Mouse (Mus musculus) urinary bladder, postnatal 10 days (tissue): ENCODE results near the gene Speg.

Source experiments
- DNase-seq: peaks from one replicate; pipeline ENCODE4 v3.0.0; 2022; ENCODE audit warnings: low spot score

The Speg gene

GRCm38 (mm10) chr1:75393846-75394245 is 18.7 kb downstream of the Speg start:
- DNase-seq = no peak

GRCm38 (mm10) chr1:75398761-75399402 is 23.8 kb downstream of the Speg start:
- DNase-seq = no peak

DNA sequence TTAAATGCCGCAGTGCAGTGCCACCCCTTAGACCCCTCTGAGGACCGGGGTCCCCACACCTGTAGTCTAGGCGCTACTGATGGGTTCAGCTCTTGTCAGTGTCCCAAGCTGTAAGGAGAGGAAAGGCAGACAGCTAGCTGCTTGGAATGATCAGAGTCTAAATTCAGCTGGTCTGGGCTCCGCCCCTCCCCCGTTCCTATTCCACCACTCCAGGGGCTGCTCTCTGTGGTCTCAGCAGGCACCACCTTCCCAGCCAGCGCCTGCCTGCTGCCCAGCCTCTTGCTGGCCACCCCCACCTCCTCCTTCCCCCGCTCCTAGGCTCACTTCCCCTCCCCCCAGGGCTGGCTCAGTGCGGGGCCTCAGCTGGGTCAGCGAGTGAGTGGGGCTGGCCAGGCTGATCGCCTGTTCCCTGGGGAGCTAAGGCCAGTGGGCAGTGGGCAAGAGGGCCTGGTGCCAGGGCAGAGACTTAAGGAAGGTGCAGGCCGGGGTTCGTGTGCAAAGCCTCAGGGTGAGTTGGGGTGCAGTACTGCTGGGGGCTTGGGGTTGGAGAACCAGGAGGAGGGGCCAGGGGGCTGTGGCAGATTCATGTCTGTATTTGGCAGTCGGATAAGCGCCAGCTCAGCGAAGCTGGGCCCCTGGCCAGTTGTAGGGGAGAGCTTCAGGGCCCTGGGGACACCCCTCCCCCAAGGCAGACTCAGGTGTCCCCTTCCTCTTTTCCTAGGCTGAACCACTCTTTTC is 24.8 kb downstream of the Speg start:
- no peak for DNase-seq

DNA sequence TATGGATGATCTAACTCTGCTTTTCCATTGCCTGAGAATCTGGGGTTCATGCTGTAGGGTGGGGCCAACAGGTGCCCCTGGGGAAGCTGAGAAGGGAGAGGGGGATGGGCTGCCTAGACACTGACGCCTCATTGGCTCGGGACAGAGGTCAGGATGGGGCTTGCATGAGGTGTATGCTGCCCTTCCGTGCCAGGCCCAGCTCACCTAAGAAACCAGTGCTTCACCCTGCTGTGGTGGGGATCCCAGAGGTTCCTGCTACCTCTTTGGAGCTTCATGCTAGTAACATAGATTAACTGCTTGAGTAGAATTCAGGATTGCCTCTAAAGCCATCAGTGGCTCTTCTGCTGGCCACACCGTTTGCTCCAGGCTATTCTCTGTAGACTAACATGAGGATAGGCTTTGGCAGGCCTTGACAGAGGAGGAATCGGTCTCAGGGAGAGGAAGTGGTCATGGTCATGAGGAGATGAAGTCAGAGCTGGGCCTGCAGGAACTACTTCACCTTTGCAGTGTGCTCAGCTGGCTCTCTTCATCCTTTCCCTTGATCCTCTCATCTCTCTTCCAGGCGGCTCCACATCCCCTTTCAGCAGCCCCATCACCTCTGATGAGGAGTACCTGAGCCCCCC is 25.5 kb downstream of the Speg start:
- DNase-seq = no peak

DNA sequence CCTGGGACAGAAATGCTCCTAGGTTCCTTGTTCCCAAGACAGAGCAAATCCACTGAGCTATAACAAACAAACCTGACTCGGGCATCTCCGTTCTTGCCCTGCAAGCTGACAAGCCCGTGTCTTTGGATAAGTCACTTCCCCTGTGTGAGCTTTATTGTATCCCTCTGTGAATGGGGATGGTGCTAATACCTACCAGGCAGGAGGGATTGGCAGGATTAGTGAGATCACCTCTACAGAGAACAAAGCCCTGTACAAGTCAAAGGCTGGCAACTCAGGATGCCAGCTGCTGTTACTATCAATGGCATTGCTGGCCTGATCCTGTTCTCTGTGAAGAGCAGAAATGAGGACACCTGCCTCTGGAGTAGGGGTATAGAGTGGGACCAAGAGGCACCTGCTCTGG is 30.4 kb downstream of the Speg start:
- no peak for DNase-seq

DNA sequence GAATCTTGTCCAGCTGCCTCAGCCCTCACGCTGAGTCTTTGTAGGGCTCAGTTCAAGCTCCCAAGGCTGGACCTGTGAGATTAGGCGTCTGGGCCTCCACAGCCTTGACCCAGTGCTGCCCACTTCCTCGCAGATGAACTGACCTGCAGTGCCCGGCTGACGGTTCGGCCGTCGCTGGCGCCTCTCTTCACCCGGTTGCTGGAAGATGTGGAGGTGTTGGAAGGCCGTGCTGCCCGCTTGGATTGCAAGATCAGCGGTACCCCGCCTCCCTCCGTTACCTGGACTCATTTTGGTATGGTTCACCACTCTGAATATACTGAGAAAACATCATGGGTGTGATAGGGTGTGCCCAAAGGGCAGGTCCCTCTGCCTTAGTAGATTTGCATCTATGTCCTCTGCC is 31.1 kb downstream of the Speg start:
- DNase-seq = no peak

DNA sequence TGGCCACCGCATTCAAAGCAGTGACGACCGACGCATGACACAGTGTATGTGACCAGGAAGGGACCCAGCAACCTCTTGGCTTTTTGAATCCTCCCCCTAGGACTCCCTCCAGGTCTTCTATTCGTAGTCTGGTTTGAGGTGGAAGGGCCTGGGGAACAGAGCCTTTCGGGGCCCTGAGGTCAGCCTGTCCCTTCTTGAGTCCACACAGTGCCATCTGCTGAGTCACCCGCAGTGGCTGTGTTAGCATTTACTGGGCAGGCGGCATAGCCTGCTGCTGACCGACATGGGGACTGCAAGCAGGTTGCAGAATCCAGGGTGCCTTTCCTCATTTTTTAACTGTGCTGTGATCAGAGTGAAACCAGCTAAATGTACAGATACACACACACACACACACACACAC is 32.0 kb downstream of the Speg start:
- no peak for DNase-seq

DNA sequence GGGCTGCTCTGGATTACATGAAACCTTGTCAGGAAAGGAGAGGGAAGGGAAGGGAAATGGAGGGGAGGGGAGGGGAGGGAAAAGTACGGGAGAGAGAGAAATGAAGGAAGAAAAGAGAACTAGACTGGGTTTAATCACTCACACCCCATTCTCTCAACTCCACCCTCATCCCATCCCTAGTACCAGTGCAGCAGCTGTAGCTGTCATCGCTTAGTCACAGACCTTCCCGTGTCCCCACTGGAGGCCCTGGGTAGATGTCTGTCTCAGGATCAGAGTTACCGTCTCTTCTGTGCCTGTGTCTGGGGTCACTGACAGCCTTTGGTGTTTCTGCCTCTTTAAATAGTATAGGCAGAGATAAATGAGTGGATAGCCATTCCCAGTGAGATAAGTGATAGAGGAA is 33.1 kb downstream of the Speg start:
- DNase-seq = no peak

- DNase-seq = no peak
Measured at GRCm38 (mm10) chr1:75409950-75410349, 34.9 kb downstream of the Speg start.

DNA sequence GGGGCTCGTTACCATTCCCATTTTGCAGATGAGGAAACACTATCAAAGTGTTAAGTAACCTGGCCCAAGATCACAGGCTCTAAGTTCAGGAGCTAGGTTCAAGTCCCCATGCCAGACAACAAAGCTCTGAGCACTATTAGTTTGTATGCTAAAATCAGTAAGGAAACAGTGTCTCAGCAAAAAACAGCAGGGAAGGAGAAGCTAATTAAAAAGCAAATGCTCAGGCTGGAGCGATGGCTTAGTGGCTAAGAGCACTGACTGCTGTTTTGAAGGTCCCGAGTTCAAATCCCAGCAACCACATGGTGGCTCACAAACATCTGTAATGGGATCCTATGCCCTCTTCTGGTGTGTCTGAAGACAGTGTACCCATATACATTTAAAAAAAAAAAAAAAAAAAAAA is 37.1 kb downstream of the Speg start:
- no peak for DNase-seq

GRCm38 (mm10) chr1:75413749-75414148 is 38.7 kb downstream of the Speg start:
- no peak for DNase-seq

DNA sequence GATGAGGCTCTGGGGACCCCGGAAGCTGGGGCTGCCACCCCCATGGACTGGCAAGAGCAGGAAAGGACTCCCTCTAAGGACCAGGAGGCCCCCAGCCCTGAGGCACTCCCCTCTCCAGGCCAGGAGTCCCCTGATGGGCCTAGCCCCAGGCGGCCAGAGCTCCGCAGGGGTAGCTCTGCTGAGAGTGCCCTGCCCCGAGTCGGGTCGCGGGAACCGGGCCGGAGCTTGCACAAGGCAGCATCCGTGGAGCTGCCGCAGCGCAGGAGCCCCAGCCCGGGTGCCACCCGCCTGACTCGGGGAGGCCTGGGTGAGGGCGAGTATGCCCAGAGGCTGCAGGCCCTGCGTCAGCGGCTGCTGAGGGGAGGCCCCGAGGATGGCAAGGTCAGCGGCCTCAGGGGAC is 46.7 kb downstream of the Speg start:
- no peak for DNase-seq

GRCm38 (mm10) chr1:75422216-75422822 is 47.2 kb downstream of the Speg start:
- DNase-seq = no peak

- no peak for DNase-seq
Measured at GRCm38 (mm10) chr1:75422823-75423471, 47.9 kb downstream of the Speg start.

- no peak for DNase-seq
Measured at GRCm38 (mm10) chr1:75423780-75424390, 48.8 kb downstream of the Speg start.

DNA sequence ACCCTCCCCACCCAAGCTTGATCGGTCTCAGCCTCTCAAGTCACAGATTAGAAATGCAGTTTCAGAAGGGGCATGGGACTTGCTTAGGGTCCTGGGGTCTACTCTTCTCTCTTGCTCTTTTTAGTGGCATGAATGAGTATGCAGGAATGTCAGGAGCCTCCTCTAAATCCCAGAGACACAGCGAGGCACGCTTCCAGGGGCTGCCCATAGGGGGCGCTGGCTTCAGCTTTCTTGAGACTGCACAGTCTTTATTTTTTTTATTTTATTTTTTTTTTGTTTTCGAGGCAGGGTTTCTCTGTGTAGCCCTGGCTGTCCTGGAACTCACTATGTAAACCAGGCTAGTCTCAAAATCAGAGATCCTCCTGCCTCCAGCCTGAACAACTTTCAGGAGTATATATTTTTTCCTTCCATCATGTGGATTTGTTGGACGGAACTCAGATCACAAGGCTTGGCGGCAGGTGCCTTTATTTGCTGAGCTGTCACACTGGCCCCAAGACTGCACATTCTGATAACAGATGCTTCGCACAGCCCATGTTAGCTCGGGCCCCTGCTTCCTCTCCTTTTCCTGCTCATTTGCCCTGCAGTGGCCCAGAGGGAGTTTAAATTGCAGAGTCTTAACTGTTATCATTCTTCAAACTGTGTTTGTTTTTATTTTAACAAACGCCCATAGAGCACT is 50.8 kb downstream of the Speg start:
- no peak for DNase-seq

GRCm38 (mm10) chr1:75435475-75436328 is 60.6 kb downstream of the Speg start, which contains the start of gene Gmppa:
TSS of gene Gmppa (plus strand) at chr1:75435930.
- DNase-seq = no peak

GRCm38 (mm10) chr1:75438782-75439181 is 63.7 kb downstream of the Speg start:
- no peak for DNase-seq

DNA sequence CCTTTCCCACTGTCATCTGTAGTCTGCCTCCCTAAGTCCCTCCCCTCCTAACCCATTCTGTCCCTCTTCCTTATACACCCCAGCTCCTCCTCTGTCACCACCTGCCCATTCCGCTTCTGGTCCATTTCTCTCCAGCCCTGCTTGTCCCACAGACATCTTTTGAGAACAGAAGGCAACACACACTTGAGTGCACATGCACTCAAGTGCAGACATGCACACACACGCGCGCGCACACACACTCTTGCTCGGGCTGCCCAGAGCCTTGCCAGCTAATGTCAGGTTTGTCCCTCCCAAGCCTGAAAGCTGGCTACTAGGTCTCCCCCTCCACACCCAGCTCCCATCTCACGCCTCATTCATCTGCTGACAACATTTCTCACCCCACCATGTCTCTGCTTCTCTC is 65.6 kb downstream of the Speg start:
- no peak for DNase-seq

GRCm38 (mm10) chr1:75441471-75441996 is 66.4 kb downstream of the Speg start:
- DNase-seq = no peak
